Mouse (Mus musculus): Measurements from ENCODE around the gene Lect2.

DNA sequence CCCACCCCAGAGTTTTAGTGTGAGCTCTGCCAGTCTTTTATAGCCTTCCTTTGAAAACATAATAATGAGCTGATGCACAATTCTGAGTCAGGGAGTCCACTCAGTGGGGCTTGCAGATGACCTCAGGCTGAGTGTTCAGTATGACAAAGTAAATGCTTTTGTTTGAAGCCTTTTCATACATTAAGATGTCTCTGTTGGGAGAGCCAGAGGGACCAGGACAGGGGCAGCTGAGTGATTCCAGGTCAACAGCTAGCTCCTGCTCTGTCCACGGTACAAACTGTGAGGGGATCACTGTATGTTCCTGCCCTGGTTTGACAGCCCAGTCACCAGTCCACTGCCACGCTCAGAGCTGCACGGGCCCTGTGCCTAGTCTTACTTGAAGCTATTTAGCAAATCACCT is 34.4 kb upstream of the Lect2 start:
- no peak for TF ChIP-seq GATA1 (IDR thresholded peaks at IDR 0.05; ENCODE audit: borderline replicate concordance, low read length)
- no peak for TF ChIP-seq FLI1 (IDR thresholded peaks at IDR 0.05; ENCODE audit: low read length)
